In the genomic region with DNA sequence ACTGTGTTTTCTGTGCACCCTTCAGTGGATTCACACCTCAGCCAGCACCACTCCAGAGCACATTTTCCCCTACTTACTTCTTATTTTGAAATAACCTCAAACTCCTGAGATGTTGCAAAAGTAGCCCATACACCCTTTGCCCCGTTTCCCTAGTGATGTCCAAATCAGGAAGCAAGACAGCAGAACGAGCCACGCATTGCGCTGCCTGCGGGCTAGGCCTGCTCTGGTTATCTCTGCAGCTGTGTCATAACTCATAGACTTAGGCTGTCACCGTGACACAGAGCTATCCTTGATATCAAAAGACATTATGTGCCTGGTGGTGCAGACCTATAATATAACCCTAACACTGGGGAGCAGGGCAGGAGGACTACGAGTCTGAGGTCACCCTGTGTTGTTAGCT, we compare ENCODE assay signal across 9 mouse cellular contexts. TPM values are rescaled to one million over a fixed set of nuclear protein-coding genes. Genes with fewer than 3 reads are reported as not detected.
DNase-seq lines count a peak whose midpoint lies in the region; ATAC-seq and TF ChIP-seq lines count a peak whose summit lies in the region.
"Had no signal": no experiment of that assay in that cellular context is flagged by ENCODE, and none has a peak within 500 bp of the region (broad histone marks: within the 10 kb centered on the region; RNA-seq: fewer than 3 reads in every experiment).

No protein-coding gene starts in this region.

- TF ChIP-seq CTCF in spleen, adult 2 months (IDR thresholded peaks at IDR 0.05; ENCODE audit: extremely low read depth, insufficient read depth, insufficient read length, insufficient replicate concordance) = no peak

- 0 out of 2 replicates have a peak overlapping the region, but pooled peaks have one; percentile 35 for H3K27ac ChIP-seq in spleen, adult 2 months (ENCODE audit: insufficient read depth, low read length)
- peak overlapping the region; percentile 98 for H3K27ac ChIP-seq in liver, embryonic 16.5 days (ENCODE audit: low read length)
- H3K27ac ChIP-seq: forebrain, embryonic 12.5 days; neural tube, embryonic 12.5 days had no signal

- no peaks in the 10 kb centered on the region for H3K9me3 ChIP-seq in liver, embryonic 16.5 days (replicated peaks; ENCODE audit: control insufficient read depth, low read length)
- H3K9me3 ChIP-seq: forebrain, embryonic 12.5 days; neural tube, embryonic 12.5 days had no signal

- no peak for DNase-seq in spleen, adult 2 months (ENCODE audit: low read depth in 1 of 2, low spot score in 2 of 2)
- DNase-seq in spleen, postnatal 14 days (ENCODE audit: low spot score in 2 of 2) = no peak
- no peak for DNase-seq in thymus, postnatal 25 days
- DNase-seq in kidney, postnatal 36 days = no peak
- DNase-seq in T-cell, adult 2 months (ENCODE audit: low spot score) = no peak

- TF ChIP-seq POLR2A in spleen, adult 2 months (IDR thresholded peaks at IDR 0.05; ENCODE audit: low read depth, low read length) = no peak

- H3K4me3 ChIP-seq in spleen, adult 2 months (ENCODE audit: extremely low read depth, insufficient read depth, insufficient read length) = no peak overlapping the region
- peak overlapping the region; percentile 77 for H3K4me3 ChIP-seq in liver, embryonic 16.5 days (ENCODE audit: low read depth, low read length)
- H3K4me3 ChIP-seq: forebrain, embryonic 12.5 days; neural tube, embryonic 12.5 days had no signal

- H3K4me2 ChIP-seq in liver, embryonic 16.5 days (ENCODE audit: low read depth, low read length) = peak overlapping the region; percentile 80
- H3K4me2 ChIP-seq: forebrain, embryonic 12.5 days; neural tube, embryonic 12.5 days had no signal

- 44% methylated on average over 7 of the region's 7 CpGs for WGBS in spleen, adult 2 months
- 15% methylated on average over 7 of the region's 7 CpGs for WGBS in liver, embryonic 16.5 days (ENCODE audit: insufficient replicate concordance)

- peaks cover 4% of the 10 kb centered on the region; the same call in 1 of the 2 replicates for H3K4me1 ChIP-seq in spleen, adult 2 months (ENCODE audit: control insufficient read depth, insufficient read depth, insufficient read length)
- H3K4me1 ChIP-seq in liver, embryonic 16.5 days (ENCODE audit: control insufficient read depth, low read depth, low read length) = peaks cover 52% of the 10 kb centered on the region

- peak overlapping the region; percentile 41 for H3K9ac ChIP-seq in liver, embryonic 16.5 days (ENCODE audit: low read depth, low read length)
- H3K9ac ChIP-seq: forebrain, embryonic 12.5 days; neural tube, embryonic 12.5 days had no signal

- H3K36me3 ChIP-seq in spleen, adult 2 months (ENCODE audit: control insufficient read depth, insufficient read depth, low read length) = peaks cover 14% of the 10 kb centered on the region
- H3K36me3 ChIP-seq in liver, embryonic 16.5 days (ENCODE audit: control insufficient read depth, insufficient read depth) = peaks cover 28% of the 10 kb centered on the region

- H3K27me3 ChIP-seq in spleen, adult 2 months (ENCODE audit: control insufficient read depth, insufficient read depth, low read length) = no peaks in the 10 kb centered on the region
- H3K27me3 ChIP-seq in liver, embryonic 16.5 days (ENCODE audit: control insufficient read depth, insufficient read depth, low read depth, low read length) = no peaks in the 10 kb centered on the region

- ATAC-seq in erythroblast, adult 5-6 weeks (replicated peaks; ENCODE audit: low FRiP score, poor library complexity, severe bottlenecking) = peak; percentile 47
- ATAC-seq in liver, embryonic 16.5 days (ENCODE audit: low read depth) = peak; percentile 54

RNA-seq across cellular contexts. Expression of a gene that starts 2.2 kb away (rescaled TPM):
- 155 and 184 TPM in 2 replicates for polyA plus RNA-seq in spleen, adult 2 months (2012; rRNA removed)
- 132 and 180 TPM in 2 replicates for total RNA-seq in erythroblast, adult 5-6 weeks (2015; ENCODE audit: low replicate concordance)
- total RNA-seq in erythroblast, adult 5-6 weeks (2017; ENCODE audit: low replicate concordance) = 443 and 565 TPM in 2 replicates
- 373 and 397 TPM in 2 replicates for polyA plus RNA-seq in liver, embryonic 16.5 days (2015; fragmentation: Nextera tagmentation; extraction: Ambion mirVana)

RNA-seq across cellular contexts. Expression of a gene that starts 19.8 kb away (rescaled TPM):
- polyA plus RNA-seq in spleen, adult 2 months (2012; rRNA removed) = 56.7 and 72.5 TPM in 2 replicates
- total RNA-seq in erythroblast, adult 5-6 weeks (2015; ENCODE audit: low replicate concordance) = 6.3 and 9.2 TPM in 2 replicates
- 4.9 and 6.0 TPM in 2 replicates for total RNA-seq in erythroblast, adult 5-6 weeks (2017; ENCODE audit: low replicate concordance)
- polyA plus RNA-seq in liver, embryonic 16.5 days (2015; fragmentation: Nextera tagmentation; extraction: Ambion mirVana) = 13.5 and 14.3 TPM in 2 replicates

RNA-seq across cellular contexts. Expression of a gene that starts 35.1 kb away (rescaled TPM):
- 0.08 and 0.11 TPM in 2 replicates for polyA plus RNA-seq in spleen, adult 2 months (2012; rRNA removed)
- not detected in 2 replicates for total RNA-seq in erythroblast, adult 5-6 weeks (2015; ENCODE audit: low replicate concordance)
- total RNA-seq in erythroblast, adult 5-6 weeks (2017; ENCODE audit: low replicate concordance) = not detected in 2 replicates
- not detected in 2 replicates for polyA plus RNA-seq in liver, embryonic 16.5 days (2015; fragmentation: Nextera tagmentation; extraction: Ambion mirVana)

RNA-seq across cellular contexts. Expression of a gene that starts 43.5 kb away (rescaled TPM):
- 66.2 and 89.4 TPM in 2 replicates for polyA plus RNA-seq in spleen, adult 2 months (2012; rRNA removed)
- total RNA-seq in erythroblast, adult 5-6 weeks (2015; ENCODE audit: low replicate concordance) = 8.2 and 11.7 TPM in 2 replicates
- total RNA-seq in erythroblast, adult 5-6 weeks (2017; ENCODE audit: low replicate concordance) = 3.2 and 10.0 TPM in 2 replicates
- polyA plus RNA-seq in liver, embryonic 16.5 days (2015; fragmentation: Nextera tagmentation; extraction: Ambion mirVana) = 18.7 and 20.7 TPM in 2 replicates

RNA-seq across cellular contexts. Expression of a gene that starts 49.7 kb away (rescaled TPM):
- 20.4 and 31.0 TPM in 2 replicates for polyA plus RNA-seq in spleen, adult 2 months (2012; rRNA removed)
- 12.7 and 17.9 TPM in 2 replicates for total RNA-seq in erythroblast, adult 5-6 weeks (2015; ENCODE audit: low replicate concordance)
- 7.3 and 9.8 TPM in 2 replicates for total RNA-seq in erythroblast, adult 5-6 weeks (2017; ENCODE audit: low replicate concordance)
- 8.8 and 9.7 TPM in 2 replicates for polyA plus RNA-seq in liver, embryonic 16.5 days (2015; fragmentation: Nextera tagmentation; extraction: Ambion mirVana)
